Mouse (Mus musculus) frontal cortex, adult 2 months (tissue): ENCODE data around the gene D6Wsu163e. TPM values are rescaled to one million over a fixed set of nuclear protein-coding genes. Genes with fewer than 3 reads are reported as not detected.

Source experiments
- DNase-seq, 2 experiments: peaks; one replicate each; pipeline ENCODE4 v3.0.0; 2022; ENCODE audit warnings: low spot score in 1 of 2; ENCODE audit errors: extremely low spot score in 1 of 2
- polyA plus RNA-seq: library from polyadenylated mRNA; depleted of rRNA; stranded (reverse); fragments of >200 nt; gene quantifications from 2 replicates; pipeline ENCODE4 v1.2.3, GENCODE M21; 2012; rRNA removed

D6Wsu163e gene
- polyA plus RNA-seq: 25.8 and 32.7 TPM in 2 replicates

DNA sequence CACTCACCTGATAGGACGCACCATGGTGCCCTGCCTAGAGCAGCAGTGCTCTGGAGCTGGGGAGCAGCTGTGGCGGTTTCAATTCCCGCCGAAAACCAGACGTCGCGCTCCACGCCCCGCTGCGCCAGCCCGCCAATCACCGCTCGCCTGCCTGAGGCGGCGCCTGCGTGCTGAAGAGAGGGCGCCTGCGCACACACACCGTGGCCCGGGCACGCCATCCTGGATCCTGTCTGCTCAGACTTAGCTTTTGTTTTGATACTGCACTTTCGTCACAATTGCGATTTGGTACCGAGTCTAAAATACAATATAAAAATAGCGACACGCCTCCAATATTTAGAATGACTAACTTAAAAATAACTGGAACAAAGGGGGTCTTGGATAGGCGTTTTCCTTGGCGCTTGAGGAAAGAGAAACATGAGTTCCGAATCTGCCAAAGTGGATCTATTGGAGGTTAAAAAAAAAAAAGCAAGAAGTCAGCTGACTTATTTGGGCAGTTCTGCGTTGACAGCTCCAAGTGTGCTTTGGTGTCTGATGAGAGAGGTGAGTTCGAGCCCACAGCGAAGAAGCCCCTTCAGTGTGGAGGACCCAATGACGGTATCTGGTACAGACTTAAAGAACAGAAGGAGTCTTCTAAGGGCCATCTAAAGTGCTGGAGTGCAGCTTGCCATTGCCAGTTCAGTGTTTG lies at the start of gene D6Wsu163e, which contains the start of gene Rad51ap1:
Gene D6Wsu163e (plus strand): TSS at position 476 of the 685 bp plus-strand sequence.
Gene Rad51ap1 (minus strand): TSS at position 101 of the 685 bp plus-strand sequence.
- DNase-seq: peak; percentile 86 to 97

GRCm38 (mm10) chr6:126907378-126907777 lies 32.4 kb upstream of the D6Wsu163e start:
- DNase-seq: no peak

DNA sequence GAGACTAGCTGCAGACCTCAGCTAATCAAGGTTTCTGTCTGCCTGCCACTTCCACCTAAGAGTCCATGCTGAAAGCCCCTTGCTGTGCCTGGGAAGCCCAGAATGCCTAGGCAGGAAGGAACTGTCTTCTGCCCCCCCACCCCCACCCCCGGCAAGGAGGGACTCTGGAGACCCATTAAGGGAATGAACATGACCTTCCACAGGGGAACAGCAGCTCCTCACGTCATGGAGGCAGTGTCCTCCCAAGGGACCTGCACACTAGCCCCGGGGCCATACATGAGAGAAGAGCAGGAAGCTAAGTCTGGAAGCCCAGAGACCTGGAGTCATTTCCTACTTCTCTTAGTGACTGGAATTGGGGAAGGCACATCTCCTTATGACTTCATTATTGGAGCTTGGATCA lies 31.9 kb upstream of the D6Wsu163e start:
- DNase-seq: no peak

- DNase-seq: no peak
Observed at GRCm38 (mm10) chr6:126910727-126911126, 29.0 kb upstream of the D6Wsu163e start.

DNA sequence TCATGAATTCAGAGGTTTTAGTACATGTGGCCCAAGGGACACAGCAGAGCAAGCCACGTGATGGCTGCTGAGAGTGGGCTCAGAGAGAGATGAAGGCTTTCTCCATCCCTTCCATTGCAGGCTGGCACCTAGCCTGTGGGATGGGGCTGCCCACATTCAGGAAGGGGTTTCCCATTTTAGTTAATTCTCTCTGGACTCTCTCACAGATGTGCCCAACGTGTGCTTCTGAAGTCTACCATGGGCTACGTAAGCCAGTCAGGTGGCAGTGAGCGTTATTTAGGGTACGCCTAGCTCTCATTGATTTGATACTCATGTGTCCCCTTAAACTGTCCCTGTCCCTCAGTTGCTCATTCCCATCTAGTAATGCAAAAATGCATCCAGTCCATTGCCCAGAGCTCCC lies 24.8 kb upstream of the D6Wsu163e start:
- DNase-seq: no peak

DNA sequence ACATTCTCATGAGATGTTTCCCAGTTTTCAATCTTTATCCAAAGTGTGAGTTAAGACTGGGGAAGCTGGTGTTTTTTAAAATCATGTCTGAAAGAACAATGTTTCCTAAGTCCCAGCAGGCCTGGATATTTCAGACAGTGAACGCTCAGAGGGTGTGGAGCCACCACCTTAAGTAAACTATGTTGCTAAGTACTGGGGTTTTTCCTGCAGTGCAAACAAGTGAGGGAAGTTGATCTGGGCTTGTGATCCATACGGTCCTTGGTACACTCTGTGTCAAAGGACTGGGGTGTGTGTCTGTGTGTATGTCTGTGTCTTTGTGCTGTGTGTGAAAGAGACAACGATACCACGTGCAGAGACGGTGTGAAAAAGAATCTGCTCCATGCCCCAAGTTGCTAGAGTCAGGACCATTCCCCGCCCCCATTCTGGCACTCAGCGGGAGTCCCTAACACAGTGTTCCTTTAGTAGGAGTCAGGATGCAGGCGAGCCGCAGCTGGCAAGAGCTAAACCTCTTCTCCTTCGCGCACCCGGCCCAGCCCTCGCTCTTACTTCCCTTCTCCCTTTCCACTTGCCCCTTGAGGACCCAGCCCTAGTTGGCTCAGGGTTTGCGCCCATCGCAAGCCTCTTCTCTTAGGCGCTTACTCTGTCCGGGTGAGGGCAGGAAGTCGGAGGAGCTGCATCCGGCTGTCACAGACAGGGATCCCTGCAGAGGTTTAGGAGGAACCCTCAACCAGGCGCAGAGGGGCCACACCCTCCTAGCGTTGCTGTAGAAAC lies 18.5 kb upstream of the D6Wsu163e start, which contains the start of gene Dyrk4:
Gene Dyrk4 (minus strand): TSS at position 729 of the 771 bp plus-strand sequence.
- peak in 1 of 2 experiments; percentile 17 for DNase-seq

- DNase-seq: no peak
Observed at GRCm38 (mm10) chr6:126932896-126933295, 6.9 kb upstream of the D6Wsu163e start.

DNA sequence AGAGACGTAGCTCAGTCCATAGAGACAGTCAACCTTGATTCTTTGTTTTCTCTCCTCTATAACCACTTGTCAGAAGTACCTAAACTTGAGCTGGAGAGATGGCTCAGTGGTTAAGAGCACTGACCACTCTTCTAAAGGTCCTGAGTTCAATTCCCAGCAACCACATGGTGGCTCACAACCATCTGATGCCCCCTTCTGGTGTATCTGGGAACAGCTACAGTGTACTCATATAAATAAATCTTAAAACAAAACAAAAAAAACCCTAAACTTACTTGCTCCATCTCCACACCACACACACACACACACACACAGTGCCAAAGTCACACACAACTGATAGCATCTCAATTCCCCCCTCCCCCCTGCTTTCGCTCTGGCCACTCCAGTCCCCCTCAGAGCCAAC lies 1.7 kb upstream of the D6Wsu163e start:
- DNase-seq: no peak

DNA sequence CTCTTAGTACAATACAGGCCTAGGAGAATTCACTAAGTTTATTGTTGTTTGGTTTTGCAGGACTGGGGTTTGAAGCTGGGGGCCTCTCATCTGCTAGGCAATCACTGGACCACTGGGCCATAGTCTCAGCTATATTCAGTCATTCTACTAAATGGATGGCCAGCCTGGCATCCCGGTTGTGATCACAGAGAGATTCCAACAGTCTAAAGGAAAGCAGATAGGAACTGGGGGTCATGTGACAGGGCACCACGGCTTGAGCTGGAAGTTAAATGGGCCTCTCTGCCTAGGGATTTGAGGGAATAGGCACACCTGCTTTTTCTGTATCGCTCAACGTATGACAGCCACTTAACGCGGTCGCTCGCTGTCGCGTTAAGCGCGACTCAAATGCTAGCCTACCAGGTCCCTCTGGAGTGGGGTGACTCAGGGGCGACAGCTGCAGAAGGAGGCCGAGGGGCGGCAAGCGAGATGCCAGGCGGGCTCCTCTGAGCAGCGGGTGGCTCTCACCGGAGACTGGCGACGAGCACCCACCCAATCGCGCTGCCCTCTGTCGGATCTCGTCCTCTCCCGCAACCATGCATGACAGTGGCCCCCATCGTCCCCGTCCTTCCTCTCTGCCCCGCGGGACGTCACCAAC lies 792 bp upstream of the D6Wsu163e start:
- DNase-seq: no peak

DNA sequence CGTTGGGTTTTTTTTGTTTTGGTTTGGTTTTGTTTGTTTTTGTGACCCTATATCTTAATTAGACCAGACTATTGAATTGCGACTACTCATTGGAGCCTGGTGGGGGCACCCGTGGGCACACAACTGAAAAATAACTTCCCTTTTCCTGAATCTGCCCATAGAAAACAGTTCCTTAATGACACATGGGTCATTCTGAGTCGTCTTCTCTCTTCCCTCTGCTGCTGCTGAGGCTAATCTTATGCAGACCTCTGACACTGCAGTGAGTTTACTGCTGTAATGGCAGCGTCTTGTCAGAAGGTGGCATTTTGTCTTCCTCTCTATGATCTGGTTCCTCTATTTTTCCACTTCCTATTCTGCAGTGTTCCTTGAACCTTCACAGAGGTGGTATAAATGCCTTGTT lies 689 bp downstream of the D6Wsu163e start:
- DNase-seq: no peak

- no peak for DNase-seq
Observed at GRCm38 (mm10) chr6:126948336-126948735, 8.6 kb downstream of the D6Wsu163e start.

GRCm38 (mm10) chr6:126955734-126956133 lies 16.0 kb downstream of the D6Wsu163e start:
- DNase-seq: peak; percentile 38 to 88

GRCm38 (mm10) chr6:126961371-126962018 lies 21.7 kb downstream of the D6Wsu163e start:
- DNase-seq: no peak

GRCm38 (mm10) chr6:126962709-126963108 lies 22.9 kb downstream of the D6Wsu163e start:
- no peak for DNase-seq

- DNase-seq: no peak
Observed at GRCm38 (mm10) chr6:126963426-126963825, 23.7 kb downstream of the D6Wsu163e start.

- DNase-seq: peak in 1 of 2 experiments; percentile 43
Observed at GRCm38 (mm10) chr6:126966241-126967026, 26.7 kb downstream of the D6Wsu163e start.

DNA sequence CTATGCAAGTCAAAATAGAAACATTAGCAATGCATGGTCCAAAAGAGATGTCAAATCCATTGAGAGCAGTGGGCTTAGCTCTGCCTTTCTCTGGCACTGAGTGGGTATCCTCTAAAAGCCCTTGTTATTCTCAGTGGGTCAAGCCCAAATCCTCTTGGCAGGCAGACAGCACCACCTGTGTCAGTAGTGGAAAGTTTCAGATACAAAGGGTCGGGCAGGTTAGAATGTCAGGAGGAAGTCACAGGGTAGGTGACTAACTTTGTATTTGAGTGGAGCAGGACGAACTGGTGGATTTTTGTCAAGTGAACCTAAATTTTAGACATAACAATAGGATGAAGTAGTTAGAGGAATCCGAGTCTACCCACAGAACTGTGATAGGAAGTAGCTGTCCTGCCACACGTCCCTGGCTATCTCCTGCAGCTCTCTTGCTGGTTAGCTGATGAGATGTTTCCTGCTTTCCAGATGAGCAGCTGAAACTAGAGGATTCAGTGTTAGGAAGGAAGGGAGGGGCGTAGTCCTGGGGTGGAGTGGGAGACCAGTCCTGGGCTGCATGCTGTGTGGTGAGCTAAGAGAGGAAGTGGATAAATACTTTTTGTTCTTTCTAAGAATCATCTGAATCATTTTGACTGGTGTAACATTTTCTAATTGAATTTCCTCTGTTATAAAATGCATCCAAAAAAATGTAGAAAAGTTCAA lies 41.9 kb downstream of the D6Wsu163e start:
- DNase-seq: no peak

DNA sequence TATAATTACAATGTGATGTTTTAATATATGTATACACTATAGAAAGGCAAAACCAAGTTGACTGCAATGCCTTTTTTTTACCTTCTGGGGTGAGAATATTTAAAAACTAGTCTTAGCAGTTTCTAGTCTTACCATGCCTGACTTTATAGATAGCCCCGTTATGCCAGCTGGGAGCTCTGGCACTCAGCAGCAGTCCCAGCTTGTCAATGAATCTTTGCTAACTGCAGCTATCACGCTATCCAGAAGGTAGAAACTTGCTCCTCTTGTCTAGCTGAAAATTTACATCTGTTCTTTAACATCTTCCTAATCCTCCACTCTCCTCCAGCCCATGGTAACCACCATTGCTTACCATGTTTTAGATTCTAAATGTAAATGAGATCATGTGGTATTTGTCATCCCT lies 53.9 kb downstream of the D6Wsu163e start:
- DNase-seq: no peak

DNA sequence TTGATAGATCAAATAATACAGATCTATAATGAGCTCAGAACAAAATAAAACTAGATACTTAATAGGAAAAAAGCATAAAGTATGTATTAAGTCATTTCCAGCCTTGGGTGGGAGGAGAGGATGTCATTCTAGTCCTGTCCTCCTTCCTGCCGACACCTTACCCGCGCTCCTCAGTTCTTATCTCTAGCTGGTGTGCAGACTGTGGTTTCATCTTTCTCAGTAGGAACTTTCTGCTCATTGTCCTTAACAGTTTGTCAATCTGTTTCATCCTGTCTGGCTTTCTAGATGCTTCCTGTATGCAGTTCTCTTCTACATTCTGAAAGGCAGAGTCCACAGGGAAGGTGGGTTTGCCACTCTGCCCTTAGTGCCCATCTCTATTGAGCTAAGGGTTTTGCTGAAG lies 55.7 kb downstream of the D6Wsu163e start:
- no peak for DNase-seq
